Mouse (Mus musculus) midbrain, embryonic 14.5 days (tissue): ENCODE measurements around the gene Patj. TPM values are rescaled to one million over a fixed set of nuclear protein-coding genes. Genes with fewer than 3 reads are reported as not detected.
A peak's percentile ranks its signal among the peaks of the same experiment; 100 is the strongest.

Source experiments
- ATAC-seq: fragments of 200-750 bp; cut with Nextera tagmentation; 2 replicates; pipeline ENCODE4 v1.8.0; 2017; ENCODE audit warnings: moderate number of reproducible peaks, moderate library complexity; ENCODE audit not compliant: low FRiP score, low TSS enrichment
- DNase-seq: peaks from one replicate; pipeline ENCODE4 v3.0.0-alpha.2; 2015
- H3K27ac ChIP-seq: fragments of 300-500 bp; sonication (generic); replicated peaks from 2 replicates; pipeline ENCODE4 v1.5.1; 2014; ENCODE audit warnings: mild to moderate bottlenecking, low read depth, low read length, moderate library complexity
- H3K27me3 ChIP-seq: fragments of 300-500 bp; sonication (generic); 2 replicates; pipeline ENCODE4 v1.6.1; 2014; ENCODE audit warnings: low read length, control low read depth, mixed read lengths; ENCODE audit not compliant: control insufficient read depth, insufficient read depth
- H3K36me3 ChIP-seq: fragments of 300-500 bp; sonication (generic); 2 replicates; pipeline ENCODE4 v1.6.1; 2014; ENCODE audit warnings: low read length, control low read depth; ENCODE audit not compliant: control insufficient read depth, insufficient read depth
- H3K4me1 ChIP-seq: fragments of 300-500 bp; sonication (generic); 2 replicates; pipeline ENCODE4 v1.6.1; 2014; ENCODE audit warnings: mild to moderate bottlenecking, antibody characterized with exemption, low read length, control low read depth; ENCODE audit not compliant: control insufficient read depth, insufficient read depth
- H3K4me2 ChIP-seq: fragments of 300-500 bp; sonication (generic); 2 replicates; pipeline ENCODE4 v1.6.1; 2014; ENCODE audit warnings: mild to moderate bottlenecking, low read length, moderate library complexity
- H3K4me3 ChIP-seq: fragments of 300-500 bp; sonication (generic); replicated peaks from 2 replicates; pipeline ENCODE4 v1.5.1; 2014; ENCODE audit warnings: low read depth, low read length
- H3K9ac ChIP-seq: fragments of 300-500 bp; sonication (generic); replicated peaks from 2 replicates; pipeline ENCODE4 v1.6.1; 2014; ENCODE audit warnings: mild to moderate bottlenecking, low read length, moderate library complexity
- H3K9me3 ChIP-seq: fragments of 300-500 bp; sonication (generic); 2 replicates; pipeline ENCODE4 v1.6.1; 2016; ENCODE audit warnings: low read length, control low read depth, mixed read lengths; ENCODE audit not compliant: control insufficient read depth
- WGBS: fragments of 180-500 bp; shearing (Covaris S2); extraction: QIAGEN DNeasy Blood & Tissue Kit; methylation state at CpG from one replicate; pipeline ENCODE4 v1.1.7; 2014; 5-methylcytosine and 5-hydroxymethylcytosine counted together
- polyA plus RNA-seq: library from polyadenylated mRNA; unstranded; fragments of >200 nt; fragmentation: Nextera tagmentation; extraction: Ambion mirVana; gene quantifications from 2 replicates; pipeline ENCODE4 v1.2.1, GENCODE M21; 2014

Gene Patj
- polyA plus RNA-seq, 1 experiment from 2014 or later: 9.0 TPM

GRCm38 (mm10) chr4:98509939-98510338 is 114.4 kb downstream of the Patj start:
- 81% methylated on average over 5 of the region's 5 CpGs for WGBS
- Histone ChIP-seq H3K4me2 (no peak overlapping the region), H3K27me3 (no peaks in the 10 kb centered on the region), H3K4me3 (no peak overlapping the region), H3K4me1 (no peaks in the 10 kb centered on the region), H3K9ac (no peak overlapping the region), H3K9me3 (no peaks in the 10 kb centered on the region), H3K36me3 (no peaks in the 10 kb centered on the region), H3K27ac (no peak overlapping the region)
- ATAC-seq: no peak
- DNase-seq: no peak

- Histone ChIP-seq H3K27me3 (no peaks in the 10 kb centered on the region), H3K36me3 (no peaks in the 10 kb centered on the region), H3K4me3 (no peak overlapping the region), H3K9me3 (no peaks in the 10 kb centered on the region), H3K9ac (no peak overlapping the region), H3K27ac (no peak overlapping the region), H3K4me2 (no peak overlapping the region), H3K4me1 (no peaks in the 10 kb centered on the region)
- ATAC-seq: peak; percentile 40; the same call in 1 of the 2 replicates
- DNase-seq: peak; percentile 32
- 71% methylated on average over 2 of the region's 2 CpGs for WGBS
Observed at GRCm38 (mm10) chr4:98511296-98511695, 115.7 kb downstream of the Patj start.

- Histone ChIP-seq H3K4me1 (no peaks in the 10 kb centered on the region), H3K36me3 (no peaks in the 10 kb centered on the region), H3K4me3 (no peak overlapping the region), H3K9ac (no peak overlapping the region), H3K27me3 (no peaks in the 10 kb centered on the region), H3K4me2 (no peak overlapping the region), H3K9me3 (no peaks in the 10 kb centered on the region), H3K27ac (no peak overlapping the region)
- 87% methylated on average over 10 of the region's 10 CpGs for WGBS
- ATAC-seq (no peak), DNase-seq (no peak)
Observed at GRCm38 (mm10) chr4:98511964-98512743, 116.6 kb downstream of the Patj start.

- Histone ChIP-seq H3K27me3 (no peaks in the 10 kb centered on the region), H3K36me3 (no peaks in the 10 kb centered on the region), H3K4me1 (no peaks in the 10 kb centered on the region), H3K4me3 (no peak overlapping the region), H3K9me3 (no peaks in the 10 kb centered on the region), H3K4me2 (no peak overlapping the region), H3K27ac (no peak overlapping the region), H3K9ac (no peak overlapping the region)
- 89% methylated on average over 6 of the region's 6 CpGs for WGBS
- DNase-seq (no peak), ATAC-seq (no peak)
Observed at GRCm38 (mm10) chr4:98520492-98520891, 124.9 kb downstream of the Patj start.

- Histone ChIP-seq H3K4me3 (no peak overlapping the region), H3K27me3 (no peaks in the 10 kb centered on the region), H3K4me1 (no peaks in the 10 kb centered on the region), H3K9ac (no peak overlapping the region), H3K27ac (no peak overlapping the region), H3K4me2 (no peak overlapping the region), H3K36me3 (no peaks in the 10 kb centered on the region), H3K9me3 (no peaks in the 10 kb centered on the region)
- DNase-seq (no peak), ATAC-seq (no peak)
- WGBS: 90% methylated on average over 10 of the region's 10 CpGs
Observed at GRCm38 (mm10) chr4:98524525-98524924, 128.9 kb downstream of the Patj start.

- no peaks in the 10 kb centered on the region for H3K27me3 ChIP-seq
- H3K36me3 ChIP-seq: no peaks in the 10 kb centered on the region; the same call in 1 of the 2 replicates
- H3K9me3 ChIP-seq: no peaks in the 10 kb centered on the region
- no peak overlapping the region for H3K9ac ChIP-seq
- H3K4me2 ChIP-seq: no peak overlapping the region
- H3K27ac ChIP-seq: no peak overlapping the region
- H3K4me1 ChIP-seq: no peaks in the 10 kb centered on the region
- no peak for DNase-seq
- H3K4me3 ChIP-seq: no peak overlapping the region
- ATAC-seq: no peak
- 94% methylated on average over 3 of the region's 3 CpGs for WGBS
Observed at GRCm38 (mm10) chr4:98535446-98535845, 139.9 kb downstream of the Patj start.

GRCm38 (mm10) chr4:98541591-98541990 is 146.0 kb downstream of the Patj start:
- Histone ChIP-seq H3K9me3 (no peaks in the 10 kb centered on the region), H3K27ac (no peak overlapping the region), H3K36me3 (no peaks in the 10 kb centered on the region; the same call in 1 of the 2 replicates), H3K27me3 (no peaks in the 10 kb centered on the region), H3K4me3 (no peak overlapping the region), H3K9ac (no peak overlapping the region), H3K4me1 (peaks cover 4% of the 10 kb centered on the region), H3K4me2 (no peak overlapping the region)
- DNase-seq (no peak), ATAC-seq (no peak)
- WGBS: 78% methylated on average over 2 of the region's 2 CpGs

- WGBS: 69% methylated on average over 3 of the region's 3 CpGs
- Histone ChIP-seq H3K9me3 (no peaks in the 10 kb centered on the region), H3K27ac (no peak overlapping the region), H3K4me1 (peaks cover 13% of the 10 kb centered on the region), H3K36me3 (no peaks in the 10 kb centered on the region; the same call in 1 of the 2 replicates), H3K4me2 (no peak overlapping the region), H3K4me3 (no peak overlapping the region), H3K9ac (no peak overlapping the region), H3K27me3 (no peaks in the 10 kb centered on the region)
- DNase-seq: no peak
- ATAC-seq: no peak
Observed at GRCm38 (mm10) chr4:98543001-98543400, 147.4 kb downstream of the Patj start.

GRCm38 (mm10) chr4:98545376-98545775 is 149.8 kb downstream of the Patj start:
- Histone ChIP-seq H3K27ac (no peak overlapping the region), H3K36me3 (no peaks in the 10 kb centered on the region; the same call in 1 of the 2 replicates), H3K9me3 (no peaks in the 10 kb centered on the region), H3K4me3 (no peak overlapping the region), H3K9ac (no peak overlapping the region), H3K4me1 (peaks cover 13% of the 10 kb centered on the region), H3K4me2 (no peak overlapping the region), H3K27me3 (no peaks in the 10 kb centered on the region)
- WGBS: 33% methylated on average over 1 of the region's 1 CpGs
- DNase-seq: peak; percentile 71
- ATAC-seq: peak; percentile 58; the same call in 1 of the 2 replicates
